In the genomic region with DNA sequence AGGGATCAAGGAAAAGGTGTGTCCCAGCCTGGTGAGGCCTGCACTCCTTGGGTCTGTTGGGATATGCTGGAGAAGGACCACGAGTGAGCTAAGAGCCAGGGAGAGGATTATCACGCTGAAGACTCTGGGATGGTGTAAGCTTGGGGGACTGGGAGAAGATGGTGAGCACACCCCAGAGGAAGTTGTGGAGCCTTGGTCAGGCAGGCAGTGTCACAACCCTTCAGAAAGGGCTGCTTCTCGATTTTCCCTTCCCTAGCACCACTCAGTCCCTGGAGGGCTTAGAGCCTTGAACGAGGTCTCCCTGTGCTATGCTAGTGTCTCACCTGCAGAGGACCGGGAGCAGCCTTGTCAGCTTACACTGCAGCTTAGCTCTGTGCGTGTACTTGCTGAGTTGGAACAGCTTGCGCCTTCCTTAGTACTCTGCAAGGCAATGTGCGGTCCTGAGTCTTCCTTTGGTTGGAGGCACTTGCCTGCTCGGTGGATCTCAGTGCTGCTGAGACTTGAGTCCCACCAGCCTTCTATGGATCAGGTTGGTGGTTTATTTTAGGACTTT, we compare ENCODE assay signal across 8 mouse cellular contexts. TPM values are rescaled to one million over a fixed set of nuclear protein-coding genes. Genes with fewer than 3 reads are reported as not detected.
DNase-seq lines count a peak whose midpoint lies in the region; ATAC-seq and TF ChIP-seq lines count a peak whose summit lies in the region.
"Had no signal": no experiment of that assay in that cellular context is flagged by ENCODE, and none has a peak within 500 bp of the region (broad histone marks: within the 10 kb centered on the region; RNA-seq: fewer than 3 reads in every experiment).

No protein-coding gene starts in this region.

- no peak overlapping the region for H3K4me3 ChIP-seq in layer of hippocampus, adult 2 months

- TF ChIP-seq CTCF in layer of hippocampus, adult 2 months (conservative IDR thresholded peaks at IDR 0.05): peak; percentile 41

- peak; percentile 83 for ATAC-seq in granulocyte monocyte progenitor cell, adult 5-6 weeks (replicated peaks; ENCODE audit: poor library complexity, severe bottlenecking)
- ATAC-seq in megakaryocyte-erythroid progenitor cell, adult 5-6 weeks (replicated peaks; ENCODE audit: low FRiP score, low TSS enrichment, poor library complexity, severe bottlenecking): peak; percentile 38; the same call in 1 of the 2 replicates

- no peak for DNase-seq in layer of hippocampus, adult 2 months (ENCODE audit: low spot score in 2 of 2)
- no peak for DNase-seq in layer of hippocampus, adult 9-10 months (ENCODE audit: low spot score)
- peak; percentile 55 for DNase-seq in ZHBTc4 (ENCODE audit: low read depth, low spot score)
- no peak for DNase-seq in cerebellum, adult 11-12 months
- DNase-seq in urinary bladder, postnatal 4 days (ENCODE audit: low spot score in 2 of 2): no peak
- DNase-seq: gastrocnemius, postnatal 14 days had no signal

- H3K27ac ChIP-seq in layer of hippocampus, adult 2 months: no peak overlapping the region

RNA-seq across cellular contexts. Expression of gene Rprd1b, which starts 51.6 kb away (rescaled TPM):
- total RNA-seq in layer of hippocampus, adult 2 months (2021): 10 to 100 TPM; 48.9 to 57.2 TPM
- total RNA-seq in granulocyte monocyte progenitor cell, adult 5-6 weeks (2014; fragmentation: Nextera tagmentation): 28.0 and 29.5 TPM in 2 replicates
- total RNA-seq in granulocyte monocyte progenitor cell, adult 5-6 weeks (2017): 18.1 and 32.2 TPM in 2 replicates
- total RNA-seq in megakaryocyte-erythroid progenitor cell, adult 5-6 weeks (2014; fragmentation: Nextera tagmentation): 41.1 and 48.7 TPM in 2 replicates
- 21.6 and 27.9 TPM in 2 replicates for total RNA-seq in megakaryocyte-erythroid progenitor cell, adult 5-6 weeks (2017)

RNA-seq across cellular contexts. Expression of gene Tti1, which starts 51.7 kb away (rescaled TPM):
- 10 to 100 TPM; 21.1 to 23.6 TPM for total RNA-seq in layer of hippocampus, adult 2 months (2021)
- total RNA-seq in granulocyte monocyte progenitor cell, adult 5-6 weeks (2014; fragmentation: Nextera tagmentation): 29.5 and 38.7 TPM in 2 replicates
- total RNA-seq in granulocyte monocyte progenitor cell, adult 5-6 weeks (2017): 25.3 and 27.0 TPM in 2 replicates
- 22.0 and 28.8 TPM in 2 replicates for total RNA-seq in megakaryocyte-erythroid progenitor cell, adult 5-6 weeks (2014; fragmentation: Nextera tagmentation)
- 24.7 and 27.7 TPM in 2 replicates for total RNA-seq in megakaryocyte-erythroid progenitor cell, adult 5-6 weeks (2017)
